Mouse (Mus musculus) kidney, postnatal 4 days (tissue): ENCODE results near the gene Sgpp2.

Source experiments
- DNase-seq, 2 experiments: peaks; one replicate each; pipeline ENCODE4 v3.0.0; 2021; ENCODE audit warnings: mixed read lengths in 2 of 2

The Sgpp2 gene

GRCm38 (mm10) chr1:78339941-78340340, 29.8 kb downstream of the Sgpp2 start:
- no peak for DNase-seq

- no peak for DNase-seq
Observed at GRCm38 (mm10) chr1:78340584-78340983, 30.4 kb downstream of the Sgpp2 start.

- no peak for DNase-seq
Observed at GRCm38 (mm10) chr1:78347317-78347806, 37.2 kb downstream of the Sgpp2 start.

- no peak for DNase-seq
Observed at GRCm38 (mm10) chr1:78349219-78349618, 39.1 kb downstream of the Sgpp2 start.

GRCm38 (mm10) chr1:78353254-78353653, 43.1 kb downstream of the Sgpp2 start:
- DNase-seq = no peak

- peak; percentile 78 to 83 for DNase-seq
Observed at GRCm38 (mm10) chr1:78355123-78355522, 45.0 kb downstream of the Sgpp2 start.

GRCm38 (mm10) chr1:78357415-78357814, 47.3 kb downstream of the Sgpp2 start:
- no peak for DNase-seq

GRCm38 (mm10) chr1:78357868-78358267, 47.7 kb downstream of the Sgpp2 start:
- no peak for DNase-seq

GRCm38 (mm10) chr1:78363965-78364889, 54.1 kb downstream of the Sgpp2 start:
- DNase-seq = peak; percentile 13 to 34

GRCm38 (mm10) chr1:78367806-78368205, 57.7 kb downstream of the Sgpp2 start:
- DNase-seq = peak in 1 of 2 experiments; percentile 24

GRCm38 (mm10) chr1:78370121-78370520, 60.0 kb downstream of the Sgpp2 start:
- DNase-seq = no peak

GRCm38 (mm10) chr1:78371569-78372236, 61.6 kb downstream of the Sgpp2 start:
- DNase-seq = no peak

- DNase-seq = no peak
Observed at GRCm38 (mm10) chr1:78372316-78372715, 62.2 kb downstream of the Sgpp2 start.

- DNase-seq = no peak
Observed at GRCm38 (mm10) chr1:78373836-78374235, 63.7 kb downstream of the Sgpp2 start.

- DNase-seq = no peak
Observed at GRCm38 (mm10) chr1:78375058-78375457, 64.9 kb downstream of the Sgpp2 start.

GRCm38 (mm10) chr1:78380950-78381349, 70.8 kb downstream of the Sgpp2 start:
- no peak for DNase-seq

- no peak for DNase-seq
Observed at GRCm38 (mm10) chr1:78387854-78388253, 77.7 kb downstream of the Sgpp2 start.

- no peak for DNase-seq
Observed at GRCm38 (mm10) chr1:78388848-78389247, 78.7 kb downstream of the Sgpp2 start.

GRCm38 (mm10) chr1:78395191-78395735, 85.1 kb downstream of the Sgpp2 start:
- DNase-seq = no peak

- DNase-seq = no peak
Observed at GRCm38 (mm10) chr1:78395737-78396136, 85.6 kb downstream of the Sgpp2 start.

GRCm38 (mm10) chr1:78396320-78396913, 86.3 kb downstream of the Sgpp2 start:
- DNase-seq = peak in 1 of 2 experiments; percentile 25

GRCm38 (mm10) chr1:78399755-78400154, 89.6 kb downstream of the Sgpp2 start:
- no peak for DNase-seq

- no peak for DNase-seq
Observed at GRCm38 (mm10) chr1:78401413-78401812, 91.3 kb downstream of the Sgpp2 start.
